Mouse (Mus musculus) embryo, embryonic 10 days (tissue): ENCODE results near the gene Aff4.
A peak's percentile ranks its signal among the peaks of the same experiment; 100 is the strongest.

Source experiments
- DNase-seq: peaks from one replicate; pipeline ENCODE4 v3.0.0-alpha.2; 2015; ENCODE audit warnings: low spot score

Gene Aff4

DNA sequence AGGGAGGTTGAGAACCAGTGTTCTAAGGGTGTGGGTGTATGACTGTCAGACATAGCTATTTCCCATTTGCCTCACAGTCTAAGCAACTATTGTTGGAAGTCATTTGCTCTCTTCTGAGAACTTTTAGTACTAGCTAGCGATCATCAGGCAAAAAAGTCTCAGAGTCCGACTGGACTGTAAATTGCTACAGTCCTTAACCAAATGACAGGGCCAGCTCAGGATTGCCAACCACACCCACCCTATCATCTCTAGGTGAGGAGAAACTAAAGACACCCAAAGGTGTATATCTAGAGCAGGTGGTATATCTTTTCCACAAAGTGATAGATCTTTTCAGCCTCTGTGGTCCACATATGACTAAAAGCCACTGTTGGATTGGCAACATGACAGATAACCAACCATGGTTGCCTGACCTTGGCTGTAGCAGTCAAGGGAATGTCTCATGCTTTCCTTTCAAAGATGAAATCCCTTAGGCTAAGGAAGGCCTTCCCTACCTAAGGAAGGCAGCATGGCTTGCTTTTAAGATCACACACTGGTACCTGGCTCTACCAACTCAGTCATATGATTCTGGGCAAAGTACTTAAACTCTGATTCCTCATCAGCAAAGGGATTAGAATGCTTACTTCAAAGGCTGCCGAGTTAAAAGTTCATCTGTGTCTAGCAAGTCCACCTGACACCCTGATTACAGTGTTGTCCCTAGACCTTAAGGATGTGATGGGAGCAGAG, 77.5 kb downstream of the Aff4 start:
- DNase-seq: no peak

DNA sequence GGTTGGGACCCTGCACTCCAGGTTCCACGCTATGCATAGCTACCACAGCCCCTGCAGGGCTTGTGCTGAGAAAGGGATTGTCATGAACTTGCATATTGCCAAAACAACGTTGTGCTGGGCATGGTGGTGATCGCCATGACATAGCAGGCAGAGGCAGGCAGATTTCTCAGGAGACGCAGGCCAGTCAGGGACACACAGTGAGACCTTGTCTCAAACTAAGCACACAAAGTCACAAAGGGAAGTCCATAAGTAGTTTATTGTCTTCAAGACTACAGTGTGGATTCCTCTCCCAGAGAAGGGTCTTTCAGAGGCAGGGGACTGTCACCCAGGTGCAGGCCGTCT, 78.1 kb downstream of the Aff4 start:
- no peak for DNase-seq

DNA sequence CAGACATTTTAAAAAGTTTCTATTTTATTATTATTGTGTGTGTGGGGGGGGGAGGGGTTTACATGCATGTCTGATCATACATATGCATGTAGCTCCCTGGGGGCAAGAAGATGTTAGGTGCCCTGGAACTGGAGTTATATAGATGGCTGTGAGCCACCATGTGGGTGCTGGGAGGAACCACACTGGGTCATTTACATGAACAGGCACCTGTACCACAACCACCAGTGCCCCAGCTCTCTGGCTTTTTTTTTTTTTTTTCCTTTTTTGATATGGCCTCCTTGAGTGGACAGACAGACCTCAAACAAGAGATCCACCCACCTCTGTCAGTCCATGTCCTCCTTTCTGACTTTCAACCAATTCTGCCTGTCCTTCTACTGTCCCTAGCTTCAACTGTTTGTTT, 78.5 kb downstream of the Aff4 start:
- DNase-seq: no peak

DNA sequence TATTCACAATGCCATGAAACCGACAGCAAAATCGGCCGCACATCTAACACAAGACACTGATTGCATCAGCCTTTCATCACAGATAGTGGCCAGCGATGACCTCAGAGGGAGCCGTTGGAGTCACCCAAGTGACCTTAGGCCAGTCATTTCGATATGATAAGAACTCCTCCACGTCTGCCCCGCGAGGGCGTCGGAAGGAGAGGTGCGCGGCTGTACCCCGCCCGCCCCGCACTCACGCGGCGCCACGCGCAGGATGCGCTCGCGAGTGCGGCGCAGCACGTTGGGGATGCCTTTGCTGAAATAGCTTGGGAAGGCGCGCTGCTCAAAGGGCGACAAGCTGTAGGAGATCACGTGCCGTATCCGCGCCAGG, 79.7 kb downstream of the Aff4 start:
- peak; percentile 46 for DNase-seq

DNA sequence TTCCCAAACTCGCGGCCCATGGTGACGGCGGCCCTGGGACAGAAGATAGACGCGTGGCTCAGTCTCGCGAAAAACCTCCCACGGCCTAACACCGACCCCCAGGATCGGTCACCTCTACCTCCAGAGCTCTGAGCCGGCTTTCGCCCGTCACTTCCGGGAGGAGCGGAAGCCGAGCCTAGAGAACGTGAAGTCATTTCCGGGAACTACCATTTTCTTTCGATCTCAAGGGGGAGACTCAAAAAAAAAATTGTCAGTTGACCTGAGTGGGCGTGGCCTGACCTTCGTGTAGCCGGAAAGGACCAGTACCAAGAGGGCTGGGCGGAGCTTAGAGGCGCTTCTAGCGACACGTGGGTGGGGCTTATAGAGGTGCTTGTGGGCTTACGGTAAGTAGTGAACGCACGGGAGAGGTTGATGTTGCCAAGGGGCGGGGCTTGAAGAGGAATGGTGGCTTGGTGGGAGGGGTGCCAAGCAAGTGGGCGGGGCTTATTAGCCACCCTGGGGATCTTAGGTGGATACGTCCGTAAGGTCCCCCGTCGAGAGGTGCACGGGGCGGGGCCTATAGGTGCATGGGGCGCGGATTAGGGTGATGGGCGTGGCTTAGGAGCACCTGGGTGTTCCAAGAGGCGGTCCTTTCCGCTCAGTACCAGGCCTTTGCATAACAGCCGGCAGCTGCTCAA, 80.2 kb downstream of the Aff4 start, which contains the start of the genes Uqcrq and Gdf9:
Gene Uqcrq, minus strand, starts transcription at position 162 of the 677 bp plus-strand sequence.
Gene Gdf9, plus strand, starts transcription at position 354 of the 677 bp plus-strand sequence.
- peak; percentile 100 for DNase-seq

DNA sequence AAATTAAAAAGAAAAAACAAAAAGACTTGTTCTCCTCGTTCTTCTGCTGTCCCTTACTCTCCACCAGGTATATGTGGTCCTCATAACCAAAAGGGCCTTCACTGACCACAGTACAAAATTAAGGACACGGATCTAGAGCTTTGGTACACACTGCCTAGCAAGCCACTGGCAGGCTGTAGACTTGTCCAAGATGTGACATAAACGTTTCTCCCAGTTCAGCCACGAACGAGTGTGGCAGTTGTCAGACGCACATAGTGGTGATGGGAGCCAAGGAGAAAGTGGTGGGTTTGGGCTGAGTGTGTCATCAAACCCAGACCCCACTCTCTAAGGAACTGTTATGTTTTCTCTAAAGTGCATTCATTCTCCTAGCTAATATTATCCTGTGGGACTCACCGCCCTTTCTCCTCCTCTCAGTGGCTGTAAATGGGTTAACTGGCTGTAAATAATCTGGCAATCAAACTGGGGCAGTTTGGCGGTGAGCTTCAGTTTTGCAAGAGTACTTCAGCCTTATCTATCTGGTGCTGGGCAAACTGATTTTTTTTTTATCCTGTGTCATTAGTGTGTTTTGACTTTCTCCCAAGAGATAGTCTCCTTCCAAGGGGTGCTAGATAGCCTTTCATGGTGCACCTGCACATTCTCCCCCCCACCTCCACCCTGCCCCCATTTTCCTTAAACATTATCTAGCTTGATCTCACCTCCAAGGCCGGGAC, 80.9 kb downstream of the Aff4 start:
- DNase-seq: peak; percentile 10

DNA sequence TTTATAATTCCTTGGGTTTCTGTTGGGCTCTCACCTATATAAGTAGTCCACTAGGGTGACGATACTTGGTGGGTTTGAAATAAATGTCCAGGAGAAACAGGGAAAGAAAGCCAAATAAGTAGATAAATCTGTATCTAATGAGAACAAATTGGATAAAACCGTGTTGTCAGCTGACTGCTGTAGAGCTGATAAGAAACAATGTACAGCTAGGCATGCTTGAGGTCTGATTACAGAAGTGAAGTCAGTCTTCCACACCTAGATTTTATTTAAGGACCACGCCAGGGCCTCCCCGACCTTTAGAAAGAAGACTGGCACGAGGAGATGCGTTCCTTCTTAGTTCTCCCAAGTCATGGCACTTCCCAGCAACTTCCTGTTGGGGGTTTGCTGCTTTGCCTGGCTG, 82.4 kb downstream of the Aff4 start:
- DNase-seq: no peak

DNA sequence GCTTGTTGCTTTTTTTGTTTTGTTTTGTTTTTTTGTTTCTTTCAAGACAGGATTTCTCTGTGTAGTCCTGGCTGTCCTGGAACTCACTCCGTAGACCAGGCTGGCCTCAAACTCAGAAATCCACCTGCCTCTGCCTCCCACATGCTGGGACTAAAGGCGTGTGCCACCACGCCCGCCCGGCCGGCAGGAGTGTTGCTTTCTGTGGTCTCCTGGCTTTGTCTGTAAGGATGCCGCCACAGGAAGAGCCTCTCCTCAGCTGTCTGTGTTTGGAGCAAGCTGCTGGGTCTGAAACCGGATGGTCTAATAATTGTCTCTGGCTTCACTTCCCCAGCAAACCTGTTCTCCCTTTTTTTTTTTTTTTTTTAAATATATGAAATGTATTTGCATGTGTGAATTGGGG, 84.9 kb downstream of the Aff4 start:
- no peak for DNase-seq

DNA sequence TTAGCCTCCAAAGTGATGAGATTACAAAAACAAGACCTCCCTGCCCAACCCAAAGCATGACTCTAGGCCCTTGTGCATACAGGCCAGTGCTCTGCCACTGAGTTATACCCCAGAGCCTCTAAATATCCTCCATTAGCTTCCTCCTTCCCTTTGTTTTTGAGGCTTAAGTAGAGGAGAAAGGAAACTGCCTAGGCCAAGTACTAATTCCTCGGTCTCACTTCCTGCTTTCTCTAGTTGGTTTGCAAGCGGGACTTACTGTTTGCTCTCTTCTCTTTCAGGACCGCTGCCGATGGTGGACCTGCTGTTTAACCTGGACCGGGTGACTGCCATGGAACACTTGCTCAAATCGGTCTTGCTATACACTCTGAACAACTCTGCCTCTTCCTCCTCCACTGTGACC, 85.7 kb downstream of the Aff4 start:
- DNase-seq: no peak

DNA sequence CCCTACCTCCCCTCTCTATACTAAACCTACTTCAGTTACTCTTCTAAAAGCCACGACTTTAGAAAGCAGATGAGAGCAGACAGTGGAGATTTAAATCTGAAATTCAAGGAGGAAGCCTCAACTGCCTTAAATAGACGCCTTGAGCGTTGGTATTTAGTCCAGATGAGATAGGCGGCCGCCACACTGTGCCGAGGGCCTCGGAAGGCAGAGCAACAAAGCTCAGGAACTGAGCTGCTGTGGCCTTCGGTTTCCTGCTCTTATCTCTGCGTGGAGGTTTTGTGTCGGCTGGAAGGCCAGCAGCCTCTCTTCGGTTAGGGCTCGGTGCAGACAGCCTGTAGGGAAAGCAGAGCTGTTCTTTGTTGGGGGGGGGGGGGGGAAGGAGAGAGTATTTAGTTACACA, 91.3 kb downstream of the Aff4 start:
- DNase-seq: peak; percentile 18

DNA sequence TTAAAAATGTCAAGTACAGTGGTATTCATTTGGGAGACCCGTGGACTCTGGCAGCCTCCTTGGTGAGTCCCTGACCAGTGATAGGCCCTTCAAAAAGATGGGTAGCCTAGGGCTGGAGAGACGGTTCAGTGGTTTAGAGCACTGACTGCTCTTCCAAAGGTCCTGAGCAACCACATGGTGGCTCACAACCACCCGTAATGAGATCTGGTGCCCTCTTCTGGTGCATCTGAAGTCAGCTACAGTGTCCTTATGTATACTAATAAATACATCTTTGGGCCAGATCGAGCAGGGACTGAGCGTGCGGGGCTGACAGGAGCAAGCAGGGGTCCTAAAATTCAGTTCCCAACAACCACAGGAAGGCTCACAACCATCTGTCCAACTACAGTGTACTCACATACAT, 93.2 kb downstream of the Aff4 start:
- DNase-seq: peak; percentile 20

DNA sequence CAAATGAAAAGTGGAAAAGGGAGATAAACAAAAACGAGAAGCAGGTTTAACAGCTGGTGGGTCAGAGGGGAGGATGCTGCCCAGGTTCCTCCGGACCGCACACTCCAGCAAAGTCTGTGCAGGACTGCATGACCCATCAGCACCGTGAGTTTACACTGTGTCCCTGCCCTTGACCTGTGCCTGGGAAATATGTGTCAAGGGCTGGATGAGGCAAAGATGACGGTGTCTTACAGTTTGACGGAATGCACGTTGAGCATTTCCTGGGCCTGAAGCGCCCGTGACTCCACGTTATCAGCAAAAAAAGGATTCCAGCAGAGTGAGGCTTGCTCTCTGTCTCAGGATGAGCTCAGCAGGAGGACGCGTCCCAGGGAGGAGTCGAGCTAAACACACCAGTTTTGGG, 94.9 kb downstream of the Aff4 start:
- DNase-seq: no peak

DNA sequence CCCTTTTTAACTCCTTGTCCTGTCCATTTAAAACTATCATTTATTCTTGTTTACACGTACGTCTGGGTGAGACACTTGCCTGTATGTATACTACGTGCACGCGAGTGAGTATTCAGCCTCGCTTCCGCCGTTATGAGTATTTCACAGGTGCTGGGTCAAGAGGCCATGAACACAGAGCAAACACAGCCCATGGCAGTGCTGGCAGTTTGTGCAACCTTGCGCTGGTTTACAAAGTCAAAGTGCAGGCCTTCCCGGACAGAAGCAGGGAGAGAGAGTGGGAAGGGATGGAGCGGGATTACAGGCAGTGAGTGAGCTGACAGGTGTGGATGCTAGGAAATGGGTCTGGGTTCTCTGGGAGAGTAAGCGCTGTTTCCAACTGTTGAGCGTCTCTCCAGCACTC, 95.5 kb downstream of the Aff4 start:
- DNase-seq: no peak

DNA sequence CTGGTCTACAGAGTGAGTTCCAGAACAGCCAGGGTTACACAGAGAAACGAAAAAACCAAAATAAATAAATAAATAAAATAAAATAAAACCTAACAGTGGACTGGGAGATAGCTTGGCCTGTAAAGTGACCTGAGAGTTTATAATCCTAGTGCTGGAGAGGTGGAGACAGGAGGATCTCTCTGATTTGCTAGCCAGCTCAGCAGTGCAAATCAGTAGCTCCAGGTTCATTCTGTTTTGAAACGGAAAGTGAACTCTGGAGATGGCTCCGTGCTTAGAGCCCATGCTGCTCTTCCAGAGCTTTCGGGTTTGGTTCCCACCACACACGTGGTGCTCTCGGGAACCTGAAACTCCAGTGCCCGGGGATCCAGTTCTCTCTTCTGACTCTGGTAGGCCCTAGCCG, 97.4 kb downstream of the Aff4 start:
- DNase-seq: no peak

DNA sequence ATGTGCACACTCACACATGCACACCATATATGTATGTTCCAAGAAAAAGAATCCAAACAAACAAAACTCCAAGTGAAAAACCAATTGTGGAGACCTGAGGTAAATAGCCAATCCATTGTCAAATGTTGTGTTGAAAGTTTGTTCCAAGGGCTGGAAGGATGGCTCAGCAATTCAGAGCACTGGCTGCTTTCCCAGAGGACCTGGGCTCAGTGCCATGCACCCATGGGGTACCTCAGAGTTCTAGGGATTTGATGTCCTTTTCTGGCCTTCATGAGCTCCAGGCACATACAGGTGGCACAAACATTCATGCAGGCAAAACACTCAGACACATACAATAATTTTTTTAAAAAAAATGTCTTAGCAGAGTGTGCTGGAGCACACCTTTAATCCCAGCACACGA, 97.9 kb downstream of the Aff4 start:
- DNase-seq: no peak

DNA sequence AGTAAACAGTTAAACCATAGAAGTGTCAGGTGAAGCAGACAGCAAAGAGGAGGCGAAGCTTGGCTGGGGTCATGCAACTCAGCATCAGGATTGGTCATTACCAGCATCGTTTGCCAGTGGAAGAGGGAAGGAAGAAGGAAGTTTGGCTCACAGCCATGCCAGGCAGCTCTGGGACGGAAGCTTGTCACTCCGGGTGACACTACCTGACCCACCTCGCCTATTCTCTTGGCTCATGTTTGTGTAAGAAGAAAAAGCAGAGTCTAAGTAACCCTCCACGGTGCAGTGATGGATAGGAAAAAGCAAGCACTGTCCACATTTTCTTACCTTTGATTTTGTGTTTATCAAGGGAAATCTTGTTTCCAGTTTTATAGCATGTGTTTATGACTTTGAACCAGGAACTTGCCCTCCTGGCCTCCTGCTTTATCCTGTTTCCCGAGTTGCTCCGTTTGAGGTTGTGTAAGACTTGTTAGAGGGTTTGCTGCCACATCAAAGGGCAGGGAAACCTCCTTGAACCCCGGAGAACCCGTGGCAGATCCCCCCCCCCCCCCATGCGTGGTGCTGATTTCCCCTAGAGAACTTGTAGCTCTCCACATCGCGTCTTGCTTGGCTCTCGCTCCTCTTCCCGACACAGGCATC, 99.6 kb downstream of the Aff4 start:
- DNase-seq: no peak

DNA sequence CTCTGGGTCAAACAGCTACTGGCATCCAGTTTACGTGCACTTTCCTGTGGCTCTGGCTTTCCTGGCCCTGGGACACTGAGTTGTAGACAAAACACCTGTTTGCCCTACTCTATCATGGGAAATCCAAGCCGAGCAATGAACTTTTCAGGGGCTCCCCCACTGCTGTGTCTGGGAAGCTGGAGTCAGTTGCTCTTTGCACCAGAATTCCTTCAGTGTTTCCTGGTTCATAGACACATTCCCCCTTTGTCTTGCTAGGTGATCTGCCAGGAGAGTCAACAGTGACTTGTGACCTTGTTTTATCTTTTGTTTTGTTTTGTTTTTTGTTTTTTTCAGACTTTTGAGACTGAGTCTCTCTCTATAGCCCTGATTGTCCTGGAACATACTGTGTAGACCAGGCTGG, 100.7 kb downstream of the Aff4 start:
- DNase-seq: no peak

DNA sequence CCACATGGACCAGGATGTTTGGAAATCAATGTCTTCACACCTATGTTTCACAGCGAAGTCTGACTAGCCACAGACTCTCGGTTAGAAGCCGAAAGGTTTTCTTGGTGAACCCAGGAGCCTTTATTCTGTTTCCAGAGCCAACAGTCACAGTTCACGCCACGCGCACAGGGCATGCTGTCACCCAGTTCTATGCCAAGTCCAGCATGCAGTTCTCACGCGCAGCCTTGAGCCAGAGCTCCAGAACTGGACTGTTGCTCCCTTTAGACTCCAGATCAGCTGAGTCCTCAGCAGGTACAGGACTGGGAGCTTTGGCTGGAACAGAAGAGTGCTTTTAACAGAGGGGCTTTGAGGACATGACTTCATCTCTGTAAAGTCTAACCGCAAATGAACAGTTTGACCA, 101.8 kb downstream of the Aff4 start:
- DNase-seq: no peak

DNA sequence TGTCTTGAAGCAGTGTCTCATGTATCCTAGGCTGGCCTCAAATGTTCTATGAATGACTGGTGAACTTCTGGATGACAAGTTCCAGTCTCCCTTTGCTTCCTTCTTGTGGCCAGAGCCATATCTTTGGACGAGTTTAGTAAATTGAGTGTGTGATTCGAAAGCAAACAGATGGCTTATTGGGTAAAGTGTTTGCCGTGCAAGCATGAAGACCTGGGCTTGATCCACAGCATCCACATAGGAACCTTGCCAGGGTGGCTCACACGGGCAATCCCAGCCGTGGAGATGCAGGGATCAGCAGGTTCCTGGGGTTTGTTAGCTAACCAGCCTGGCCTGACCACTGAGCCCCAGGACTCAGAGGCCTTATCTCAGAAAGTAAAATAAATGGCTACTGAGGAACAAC, 102.4 kb downstream of the Aff4 start:
- no peak for DNase-seq

DNA sequence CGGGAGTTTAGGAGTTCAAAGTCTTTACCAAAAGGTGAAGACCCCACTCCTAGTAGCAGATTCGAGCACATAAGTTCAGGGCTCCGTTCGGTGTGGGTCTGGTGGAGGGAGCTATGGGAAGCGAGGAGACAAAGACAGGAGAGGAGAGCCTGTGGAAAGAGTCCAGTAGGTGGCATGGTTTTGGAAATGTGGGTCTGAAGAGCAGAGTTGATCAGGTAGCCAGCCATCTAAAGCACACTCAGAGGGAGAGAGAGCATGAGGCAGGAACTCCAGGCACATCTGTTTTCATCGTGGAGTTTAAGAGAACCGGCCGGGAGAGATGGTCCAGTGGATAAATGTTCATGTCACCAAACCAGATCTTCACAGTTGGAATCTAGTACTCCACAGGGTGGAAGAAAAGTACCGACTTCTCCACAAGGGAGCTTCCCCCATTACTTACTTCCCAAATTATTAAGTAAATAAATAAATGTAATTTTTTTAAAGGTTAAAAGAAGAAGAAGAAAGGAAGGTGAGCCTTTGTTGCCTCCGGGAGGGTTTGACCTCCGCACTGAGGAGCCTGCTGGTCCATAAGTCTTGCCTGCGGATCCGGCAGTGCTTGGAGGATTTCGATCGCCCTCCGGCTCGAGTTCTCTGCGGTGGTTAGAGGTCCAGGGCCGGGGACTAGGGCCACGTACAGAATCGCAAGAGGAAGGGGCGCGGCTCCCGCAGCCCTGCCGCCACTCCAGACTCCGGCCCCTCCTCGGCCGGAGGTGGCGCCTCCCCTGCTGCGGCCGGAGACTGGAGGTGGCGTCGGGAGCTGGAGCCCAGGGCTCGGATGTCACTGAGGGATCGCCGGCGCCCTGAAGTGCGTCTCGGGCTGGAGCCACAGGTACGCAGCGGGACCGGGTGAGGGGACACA, 106.1 kb downstream of the Aff4 start, which contains the start of the genes Gm10447 and Shroom1:
Gene Gm10447, minus strand, starts transcription at position 637 of the 898 bp plus-strand sequence.
Gene Shroom1, plus strand, starts transcription at position 732 of the 898 bp plus-strand sequence.
- DNase-seq: peak; percentile 79

DNA sequence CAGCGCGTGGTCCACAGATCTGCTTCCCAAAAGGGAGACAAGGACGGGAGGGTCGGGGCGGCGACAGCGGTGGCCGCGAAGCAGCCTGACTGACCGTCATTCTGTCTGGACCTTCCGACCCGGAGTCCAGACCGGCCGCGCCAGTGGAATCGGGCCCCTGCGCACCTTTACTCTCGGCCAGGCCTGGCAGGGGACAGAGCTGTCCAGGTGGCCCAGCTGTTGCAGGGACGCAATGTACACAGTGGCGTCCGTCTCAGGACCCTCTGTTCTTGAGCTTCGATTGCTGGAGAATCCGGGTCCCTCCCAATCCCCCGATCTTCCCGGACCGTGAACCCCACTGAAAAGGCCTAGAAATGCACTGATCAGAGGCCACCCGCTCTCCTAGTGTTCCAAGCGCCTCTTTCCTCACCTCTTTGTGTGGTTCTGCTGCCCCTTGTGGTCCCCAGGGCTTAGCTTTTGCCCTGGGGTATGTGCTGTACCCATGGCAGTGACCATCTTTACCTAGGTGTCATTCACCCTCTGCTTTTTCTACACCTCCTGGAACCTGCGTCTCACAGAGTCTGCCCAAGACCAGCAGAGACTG, 106.8 kb downstream of the Aff4 start:
- DNase-seq: peak; percentile 16
